Mouse (Mus musculus) E14TG2a.4 (cell line): Measurements from ENCODE around the gene Eme2.

Source experiments
- CTCF ChIP-seq: conservative IDR thresholded peaks from 2 replicates; pipeline ENCODE4 v1.5.1; 2014; ENCODE audit warnings: low read length
- NANOG ChIP-seq: IDR thresholded peaks from 2 replicates; pipeline ENCODE4 v1.6.1; 2014; ENCODE audit warnings: borderline replicate concordance, low read length, mixed read lengths
- POU5F1 ChIP-seq: IDR thresholded peaks from 2 replicates; pipeline ENCODE4 v1.6.1; 2014; ENCODE audit warnings: low read length, borderline replicate concordance

DNA sequence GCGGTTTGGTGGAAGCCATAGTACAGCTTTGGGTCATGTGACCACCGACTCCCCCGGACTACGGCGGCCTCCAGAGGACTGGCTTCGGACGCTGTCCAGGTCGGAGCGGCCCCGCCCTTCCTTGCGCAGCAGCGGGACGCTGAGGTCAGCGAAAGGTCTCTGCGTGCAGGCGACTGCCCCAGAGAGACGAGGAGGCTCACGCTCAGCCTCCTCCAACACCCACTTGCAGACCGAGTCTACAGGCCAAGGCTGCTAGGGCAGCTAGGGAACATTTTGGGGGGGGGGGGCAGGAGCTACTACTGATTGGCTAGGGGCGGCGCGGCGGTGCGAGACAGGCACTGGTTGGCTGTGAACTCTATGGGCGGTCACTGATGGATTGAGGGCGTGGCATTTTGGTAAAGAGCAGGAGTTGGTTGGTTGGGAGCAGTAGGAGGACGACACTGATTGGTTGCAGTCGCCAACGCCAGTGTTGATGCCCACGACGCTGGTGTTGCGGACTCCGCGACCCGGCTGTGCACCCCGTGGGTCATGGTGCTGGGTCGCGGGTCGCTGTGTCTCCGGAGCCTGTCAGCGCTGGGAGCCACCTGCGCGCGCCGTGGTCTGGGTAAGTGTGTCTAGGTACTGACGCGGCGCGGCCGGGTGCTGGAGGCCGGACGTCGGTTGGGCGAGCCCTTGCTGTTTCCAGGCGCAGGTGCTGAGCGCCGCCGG is 44.7 kb downstream of the Eme2 start, which contains the start of gene Fahd1:
- no peak for TF ChIP-seq CTCF
- no peak for TF ChIP-seq POU5F1
- no peak for TF ChIP-seq NANOG
